Mouse (Mus musculus) left cerebral cortex, adult 11 months (tissue): ENCODE results near the gene Ifitm5.
"Not testable (repeated sequence)": the region's sequence is repeated elsewhere in the genome, so short reads cannot be mapped to it uniquely, and the experiment has no call there.

Experiments used
- DNase-seq: peaks from one replicate; pipeline ENCODE4 v3.0.0; 2022; ENCODE audit warnings: low spot score

Gene Ifitm5

DNA sequence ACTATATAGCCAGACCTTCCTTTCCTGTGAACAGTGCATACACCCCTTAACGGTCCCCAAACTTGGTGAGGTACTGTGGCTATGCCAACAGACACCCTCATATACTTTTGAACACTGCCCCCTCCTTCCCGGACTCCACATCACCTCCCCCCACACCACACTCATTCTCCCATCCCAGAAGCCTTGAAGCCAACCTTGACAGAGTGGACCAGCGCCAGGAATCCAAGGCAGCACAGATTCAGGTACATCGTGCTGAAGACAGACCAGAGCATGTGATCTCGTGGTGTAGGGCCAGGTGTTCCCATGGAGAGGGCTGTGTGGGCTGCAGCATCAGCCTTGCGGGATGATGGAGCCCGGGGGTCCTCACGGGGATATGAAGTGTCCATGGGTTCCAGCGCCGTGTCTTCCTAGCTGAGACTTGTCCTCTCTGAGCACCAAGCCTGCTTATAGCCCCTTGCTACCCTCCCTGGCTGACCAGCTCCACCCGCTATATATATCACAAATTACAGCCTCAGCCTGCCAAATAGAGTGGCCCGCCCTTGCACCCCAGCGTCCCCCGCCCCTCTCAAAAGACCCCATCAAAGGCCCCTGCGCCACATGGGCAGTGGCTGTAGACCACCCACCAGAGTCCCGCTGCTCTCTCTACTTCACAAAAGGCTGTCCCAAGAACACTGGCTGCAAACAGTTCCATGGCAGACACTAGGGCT, at the start of gene Ifitm5:
Ifitm5 (minus strand) TSS at position 468 of the 707 bp plus-strand sequence.
- no peak for DNase-seq

DNA sequence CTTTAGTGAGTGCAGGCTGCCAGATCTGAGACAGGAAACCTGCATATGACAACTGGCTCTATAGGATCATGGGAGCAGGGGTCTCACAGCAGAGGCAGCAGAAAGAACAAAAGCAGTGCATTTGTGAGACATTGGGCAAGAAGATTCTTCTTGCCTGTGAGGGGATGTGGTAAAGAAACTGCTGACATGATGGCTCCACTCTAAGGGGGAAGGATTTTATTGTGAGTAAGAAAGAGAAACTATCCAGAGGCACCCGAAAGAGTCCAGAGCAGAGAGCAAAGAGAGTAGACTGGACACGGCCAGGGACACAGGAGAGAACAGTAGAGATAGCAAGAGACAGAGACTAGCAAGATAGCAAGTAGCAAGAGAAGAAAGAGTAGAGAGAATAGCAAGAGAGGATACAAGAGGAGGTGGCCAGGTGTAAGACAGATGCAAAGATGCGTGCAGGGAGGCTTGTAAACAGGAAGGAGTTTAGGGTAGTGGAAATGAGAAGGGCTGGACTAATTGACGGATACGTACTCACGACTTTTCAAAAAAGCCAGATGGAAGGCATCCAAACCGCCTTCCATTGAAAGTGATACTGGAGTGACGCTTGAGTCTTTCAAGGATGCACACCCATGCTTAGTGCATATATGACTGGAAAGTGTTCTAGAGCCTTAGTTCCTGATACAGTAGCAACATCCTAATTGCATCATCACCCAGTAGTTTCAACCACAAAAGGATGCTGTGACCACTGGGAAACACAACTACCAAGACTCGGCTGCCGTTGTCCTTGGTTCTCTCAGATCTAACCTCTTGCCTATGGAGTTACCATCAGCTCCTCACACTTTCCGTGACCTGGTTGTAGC, 49.0 kb upstream of the Ifitm5 start:
- DNase-seq: no peak

DNA sequence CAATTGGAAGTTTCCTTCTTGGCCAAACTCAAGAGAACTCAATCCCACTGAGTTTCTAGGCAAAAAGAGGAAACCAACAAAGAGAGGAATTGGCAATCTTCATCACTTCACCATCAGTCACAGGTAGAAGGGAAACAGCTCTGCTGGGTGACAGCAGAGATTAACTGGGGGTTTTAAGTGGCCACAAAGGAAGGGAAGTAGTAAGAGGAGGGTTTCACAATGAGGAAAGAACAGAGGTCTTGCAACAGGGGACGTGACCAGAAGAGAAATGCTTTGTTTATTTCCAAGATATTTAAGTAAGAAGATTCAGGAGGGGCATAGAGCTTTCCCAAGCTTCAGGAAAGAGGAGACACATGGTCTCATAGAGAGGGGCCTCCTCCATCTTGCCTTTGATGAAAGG, 47.7 kb upstream of the Ifitm5 start:
- no peak for DNase-seq

DNA sequence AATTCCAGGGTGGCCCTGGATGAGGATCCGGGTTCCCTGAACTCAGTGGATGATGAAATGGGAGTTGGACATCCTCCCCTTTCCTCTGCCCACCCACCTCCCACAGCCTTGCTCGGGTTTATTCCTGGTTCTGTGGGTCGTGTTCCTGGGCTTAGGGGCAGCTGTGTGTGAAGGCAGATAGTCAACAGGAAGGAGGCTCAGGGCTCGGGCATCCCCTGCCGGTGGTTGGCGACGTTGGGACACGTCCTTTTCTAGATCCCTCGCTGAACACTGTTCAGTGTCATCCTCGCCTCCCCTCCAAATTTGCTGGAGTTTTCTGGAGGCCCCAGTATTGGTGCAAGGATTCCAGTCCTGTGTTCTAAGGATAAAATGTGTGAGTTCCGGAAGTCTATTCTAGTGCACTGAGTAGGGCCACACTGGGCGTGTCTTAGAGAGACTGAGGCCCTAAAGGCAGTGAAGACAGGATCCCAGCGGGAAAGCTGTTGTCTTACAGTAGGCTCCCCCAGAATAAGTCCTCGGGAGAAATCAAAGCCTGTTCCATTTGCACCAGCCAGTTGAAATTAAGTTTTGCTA, 41.1 kb upstream of the Ifitm5 start:
- DNase-seq: no peak

DNA sequence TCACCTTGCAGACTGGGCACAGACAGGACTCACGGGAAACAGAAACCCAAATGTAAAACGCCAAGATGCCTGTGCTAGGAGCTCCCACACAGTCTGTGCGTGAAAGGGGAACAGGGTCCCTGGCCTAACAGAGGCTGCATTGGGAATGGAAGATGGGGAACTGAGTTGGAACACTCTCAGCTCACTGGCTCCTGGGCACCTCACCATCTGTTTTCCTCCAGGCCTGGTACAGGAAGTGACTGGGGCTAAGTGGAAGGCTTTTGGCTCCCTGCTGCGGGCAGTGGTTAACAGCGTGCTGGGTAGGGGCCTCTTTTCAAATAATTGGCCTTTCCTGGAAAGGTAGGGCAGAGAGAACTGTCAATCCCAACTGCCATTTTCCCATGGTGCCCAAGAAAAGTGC, 40.5 kb upstream of the Ifitm5 start:
- no peak for DNase-seq

DNA sequence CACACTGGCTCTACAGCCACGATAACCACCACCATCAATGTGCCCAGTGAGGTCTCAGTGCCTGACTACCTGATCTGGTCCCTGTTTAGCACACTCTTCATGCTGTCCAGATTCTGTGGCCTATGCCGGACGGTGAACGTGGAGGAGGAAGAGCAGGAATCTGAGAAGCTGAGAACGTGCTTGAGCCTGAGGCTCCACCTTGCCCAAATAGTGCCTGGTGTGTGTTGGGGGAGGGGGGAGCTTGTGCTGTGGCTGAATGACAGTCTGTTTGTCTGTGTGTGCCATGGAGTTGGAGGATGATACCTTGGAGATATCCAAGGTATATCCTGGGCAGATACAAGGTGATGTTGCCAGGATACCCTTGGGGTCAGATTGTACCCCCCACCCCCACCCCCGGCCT, 40.1 kb upstream of the Ifitm5 start:
- DNase-seq: no peak

DNA sequence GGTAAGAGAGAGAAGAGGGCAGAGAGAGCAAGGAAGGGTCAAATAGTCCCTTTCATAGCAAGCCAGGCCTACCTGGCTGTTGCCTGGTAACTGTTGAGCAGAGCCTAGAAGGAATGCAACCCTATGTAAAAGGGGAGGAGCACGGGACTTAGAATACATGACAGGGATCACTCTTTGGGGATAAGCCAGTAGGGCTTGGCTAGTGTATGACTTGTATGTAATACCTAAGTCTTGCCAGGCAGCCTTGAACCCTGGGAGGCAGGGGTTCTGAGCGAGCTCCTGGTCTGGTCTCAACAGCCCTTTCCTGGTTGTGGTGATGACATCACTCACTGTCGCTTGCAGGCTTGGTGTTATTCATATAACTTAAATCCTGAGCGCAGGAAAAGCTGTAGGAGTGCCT, 38.9 kb upstream of the Ifitm5 start:
- no peak for DNase-seq

DNA sequence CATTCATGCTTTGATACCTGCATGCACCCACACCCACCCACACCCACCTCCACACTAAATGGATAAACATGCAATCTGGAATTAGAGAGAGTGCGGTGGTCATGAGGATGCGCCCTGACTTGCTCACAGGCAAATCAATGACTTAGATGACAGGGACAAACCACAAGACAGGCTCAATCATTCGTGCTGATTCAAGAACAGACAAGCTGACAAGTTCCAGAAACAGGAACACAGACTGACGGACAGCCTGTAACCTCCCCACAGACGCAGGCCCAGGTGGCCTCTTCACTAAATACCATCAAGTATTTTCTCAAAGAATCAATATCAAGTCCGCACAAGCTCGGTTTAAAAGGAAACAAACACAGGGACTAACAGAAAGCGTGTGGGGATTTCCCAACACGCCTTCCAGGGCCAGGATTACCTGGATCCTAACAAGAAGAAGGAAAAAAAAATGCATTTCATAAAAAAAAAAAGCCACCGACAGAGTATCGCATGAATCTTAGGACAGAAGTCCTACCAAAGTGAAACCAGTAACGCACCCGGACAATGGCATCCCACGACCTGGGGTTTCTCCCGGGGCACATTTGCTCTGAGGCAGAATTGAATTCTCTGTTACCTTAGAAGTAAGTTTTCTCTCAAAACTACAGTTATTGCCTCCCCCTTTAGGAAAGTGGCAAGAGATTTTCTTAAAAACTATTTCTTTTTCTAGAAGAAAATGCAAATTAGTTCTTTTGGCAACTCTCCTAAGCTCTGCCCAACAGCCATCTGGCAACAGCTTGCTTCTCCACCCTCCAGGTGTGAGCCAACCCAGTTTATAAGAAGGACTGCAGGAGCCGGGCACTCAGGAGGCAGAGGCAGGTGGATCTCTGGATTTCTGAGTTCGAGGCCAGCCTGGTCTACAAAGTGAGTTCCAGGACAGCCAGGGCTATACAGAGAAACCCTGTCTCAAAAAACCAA, 37.4 kb upstream of the Ifitm5 start:
- DNase-seq: no peak

DNA sequence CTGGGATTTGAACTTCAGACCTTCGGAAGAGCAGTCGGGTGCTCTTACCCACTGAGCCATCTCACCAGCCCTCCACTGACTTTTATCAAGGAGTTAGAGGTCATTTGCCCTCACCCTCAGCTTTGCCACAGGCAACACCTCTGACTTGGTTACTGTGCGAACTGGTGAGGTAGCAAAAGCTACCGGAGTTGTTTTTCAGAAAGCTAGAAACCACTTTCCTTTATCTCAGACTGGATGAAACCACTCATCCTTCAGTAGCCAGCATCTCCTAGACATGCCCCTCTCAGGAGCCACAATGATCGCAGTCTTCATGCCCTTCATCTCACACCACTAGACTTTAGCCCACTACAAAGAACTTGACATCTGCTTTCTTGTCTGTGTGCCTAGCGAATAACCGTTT, 32.9 kb upstream of the Ifitm5 start:
- DNase-seq: no peak

DNA sequence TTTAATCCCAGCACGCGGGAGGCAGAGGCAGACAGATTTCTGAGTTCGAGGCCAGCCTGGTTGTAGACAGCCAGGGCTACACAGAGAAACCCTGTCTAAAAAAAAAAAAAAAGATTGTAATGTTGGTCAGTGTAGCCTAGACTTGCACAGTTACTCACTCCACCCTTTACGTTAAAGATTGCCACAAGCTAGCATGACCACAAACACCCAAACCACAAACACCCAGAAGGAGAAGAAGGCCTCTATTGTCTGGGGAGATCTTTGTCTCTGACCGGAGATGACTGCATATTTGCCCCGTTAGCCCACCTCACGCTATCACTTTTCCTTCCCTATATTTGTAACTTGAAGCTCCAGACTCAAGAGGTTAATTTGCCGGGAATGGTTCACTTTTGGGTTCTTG, 31.6 kb upstream of the Ifitm5 start:
- DNase-seq: no peak

DNA sequence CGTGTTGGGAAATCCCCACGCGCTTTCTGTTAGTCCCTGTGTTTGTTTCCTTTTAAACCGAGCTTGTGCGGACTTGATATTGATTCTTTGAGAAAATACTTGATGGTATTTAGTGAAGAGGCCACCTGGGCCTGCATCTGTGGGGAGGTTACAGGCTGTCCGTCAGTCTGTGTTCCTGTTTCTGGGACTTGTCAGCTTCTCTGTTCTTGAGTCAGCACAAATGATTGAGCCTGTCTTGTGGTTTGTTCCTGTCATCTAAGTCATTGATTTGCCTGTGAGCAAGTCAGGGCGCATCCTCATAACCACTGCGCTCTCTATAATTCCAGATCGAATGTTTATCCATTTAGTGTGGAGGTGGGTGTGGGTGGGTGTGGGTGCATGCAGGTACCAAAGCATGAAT, 26.6 kb upstream of the Ifitm5 start:
- DNase-seq: not testable (repeated sequence)

DNA sequence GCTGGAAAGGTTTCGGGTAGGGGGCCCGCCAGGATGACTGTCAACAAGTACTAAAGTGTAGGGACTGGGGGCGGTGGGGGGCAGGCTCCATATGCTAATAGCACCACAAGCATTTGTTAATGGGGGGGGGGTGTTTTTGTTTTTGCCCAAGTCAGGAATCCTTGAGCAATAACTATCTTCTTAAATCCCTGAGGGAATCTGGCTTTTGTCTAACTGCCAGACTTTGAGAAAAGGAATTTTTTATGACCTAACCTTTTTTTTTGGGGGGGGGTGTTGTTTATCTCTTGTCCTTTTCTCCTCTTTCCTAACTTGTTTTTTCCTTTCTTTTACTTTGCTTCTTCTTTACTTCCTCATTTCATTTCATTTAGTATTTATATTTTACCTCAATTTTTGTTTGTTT, 25.4 kb upstream of the Ifitm5 start:
- DNase-seq: no peak

DNA sequence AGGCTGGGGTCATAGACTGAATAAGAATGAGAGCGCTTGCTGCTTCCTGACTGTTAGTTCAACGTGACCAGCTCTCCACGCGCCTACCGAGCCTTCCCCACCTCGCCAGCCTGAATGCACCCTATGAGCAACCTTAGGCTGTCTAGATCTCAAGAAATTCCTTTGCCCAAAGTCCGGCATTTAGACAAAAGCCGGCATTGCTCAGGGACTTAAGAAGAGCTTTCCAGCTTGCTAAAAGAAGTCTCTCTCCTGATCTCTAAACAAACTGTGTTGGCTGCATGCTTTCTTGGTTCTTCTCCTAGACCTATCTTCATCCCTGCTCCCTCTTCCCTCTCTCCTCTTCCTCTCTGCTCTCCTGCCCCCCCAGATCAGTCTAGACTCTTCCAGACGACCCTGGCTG, 24.8 kb upstream of the Ifitm5 start:
- DNase-seq: no peak

DNA sequence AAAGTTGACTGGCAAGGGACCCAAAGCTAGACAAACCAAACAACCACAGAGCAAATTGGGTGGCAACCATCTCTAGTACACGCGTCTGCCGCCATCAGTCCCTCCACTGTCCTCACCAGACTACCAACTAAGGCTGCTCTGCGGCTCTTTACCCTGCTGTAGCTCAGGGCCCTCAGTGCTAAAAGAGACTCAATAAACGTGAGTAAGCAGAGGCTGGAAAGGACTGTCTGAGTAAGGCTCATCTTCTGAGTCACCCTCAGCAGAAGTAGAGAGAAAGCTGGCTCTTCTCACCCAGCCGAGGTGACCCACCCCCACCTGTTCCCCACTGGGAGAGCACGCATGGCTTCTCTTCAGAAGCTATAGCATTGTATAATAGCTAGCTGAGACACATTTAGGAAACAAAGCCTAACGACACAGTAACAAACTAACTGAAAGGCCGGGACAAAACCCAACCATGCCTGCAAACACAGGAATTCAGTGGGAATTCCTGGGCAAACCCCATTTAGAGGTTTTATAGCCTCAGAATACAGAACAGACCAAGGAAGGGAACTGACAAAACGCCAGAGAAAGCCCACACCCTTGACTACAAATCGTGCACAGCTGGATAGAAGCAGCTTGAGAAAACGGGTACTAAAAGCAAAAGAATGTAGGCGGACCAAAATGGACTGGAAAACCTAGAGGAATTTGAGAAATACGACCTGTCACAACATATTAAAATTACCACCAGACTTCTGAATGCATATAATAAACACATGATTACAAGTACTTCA, 23.5 kb upstream of the Ifitm5 start:
- DNase-seq: no peak

DNA sequence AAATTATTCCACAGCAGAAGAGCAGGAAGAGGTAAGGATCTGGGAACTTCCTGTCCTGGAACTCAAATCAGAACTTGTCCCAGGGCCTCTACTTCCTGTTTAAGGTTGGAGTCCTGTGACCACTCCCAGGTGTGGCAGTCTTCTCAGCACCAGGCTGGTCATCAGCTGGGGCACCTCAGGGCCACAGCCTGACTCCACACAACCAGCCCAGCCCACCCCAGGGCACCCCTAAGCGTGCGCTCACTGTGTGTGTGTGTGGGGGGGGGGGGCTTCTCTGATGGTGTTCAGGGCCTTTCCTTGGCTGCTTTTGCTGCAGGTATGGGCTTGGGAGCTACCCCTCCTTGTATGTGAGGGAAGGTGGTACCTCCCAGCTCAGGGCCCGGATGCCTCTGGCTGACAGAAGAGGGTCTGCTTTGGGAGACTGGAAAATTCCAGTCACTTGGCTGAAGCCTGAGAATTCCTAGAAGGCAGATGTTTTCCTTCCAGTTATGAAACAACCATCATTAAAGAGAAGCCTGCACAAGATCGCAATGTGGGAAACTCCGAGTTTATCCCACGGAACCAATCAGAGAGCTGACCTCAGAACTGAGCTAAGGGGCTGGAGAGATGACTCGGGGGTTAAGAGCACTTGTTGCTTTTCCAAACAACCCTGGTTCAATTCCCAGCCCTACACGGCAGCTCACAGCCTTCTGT, 21.5 kb upstream of the Ifitm5 start:
- DNase-seq: no peak

DNA sequence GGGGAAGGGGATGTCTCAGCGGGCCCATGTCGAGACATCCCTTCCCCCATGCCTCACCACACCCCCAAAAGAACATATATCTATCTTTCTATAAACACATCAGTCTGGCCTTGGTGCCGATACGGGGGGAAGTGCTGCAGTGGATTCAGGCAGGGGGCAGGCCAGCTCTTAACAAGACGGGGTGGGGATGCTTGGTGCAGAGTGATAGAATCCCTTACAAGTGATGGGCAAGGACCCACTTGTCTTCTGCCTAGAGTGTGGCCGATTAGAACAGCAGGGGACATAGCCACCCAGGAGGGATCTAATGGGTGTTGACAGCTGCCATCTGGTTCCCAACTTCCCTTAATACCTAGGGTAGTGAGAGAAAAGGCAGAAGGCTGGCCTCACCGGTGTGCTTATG, 20.8 kb upstream of the Ifitm5 start:
- no peak for DNase-seq

DNA sequence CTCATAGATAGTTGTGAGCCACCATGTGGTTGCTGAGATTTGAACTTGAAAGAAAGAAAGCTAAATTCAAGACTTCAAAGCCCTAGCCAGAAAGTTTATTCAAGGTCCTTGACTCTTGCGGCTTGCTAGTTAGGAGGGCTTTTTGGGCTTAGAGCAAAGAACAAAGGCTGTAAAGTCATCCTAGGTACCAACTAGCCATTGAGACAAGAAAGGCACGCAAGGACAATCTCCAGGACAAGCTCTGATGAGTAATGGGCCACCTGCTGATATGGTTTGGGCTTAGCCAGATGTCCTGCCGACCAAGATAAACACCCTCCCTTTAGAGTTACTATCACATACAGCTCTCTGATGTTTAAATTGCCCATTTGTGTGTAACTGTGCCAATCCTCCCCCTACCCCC, 18.6 kb upstream of the Ifitm5 start:
- DNase-seq: not testable (repeated sequence)

DNA sequence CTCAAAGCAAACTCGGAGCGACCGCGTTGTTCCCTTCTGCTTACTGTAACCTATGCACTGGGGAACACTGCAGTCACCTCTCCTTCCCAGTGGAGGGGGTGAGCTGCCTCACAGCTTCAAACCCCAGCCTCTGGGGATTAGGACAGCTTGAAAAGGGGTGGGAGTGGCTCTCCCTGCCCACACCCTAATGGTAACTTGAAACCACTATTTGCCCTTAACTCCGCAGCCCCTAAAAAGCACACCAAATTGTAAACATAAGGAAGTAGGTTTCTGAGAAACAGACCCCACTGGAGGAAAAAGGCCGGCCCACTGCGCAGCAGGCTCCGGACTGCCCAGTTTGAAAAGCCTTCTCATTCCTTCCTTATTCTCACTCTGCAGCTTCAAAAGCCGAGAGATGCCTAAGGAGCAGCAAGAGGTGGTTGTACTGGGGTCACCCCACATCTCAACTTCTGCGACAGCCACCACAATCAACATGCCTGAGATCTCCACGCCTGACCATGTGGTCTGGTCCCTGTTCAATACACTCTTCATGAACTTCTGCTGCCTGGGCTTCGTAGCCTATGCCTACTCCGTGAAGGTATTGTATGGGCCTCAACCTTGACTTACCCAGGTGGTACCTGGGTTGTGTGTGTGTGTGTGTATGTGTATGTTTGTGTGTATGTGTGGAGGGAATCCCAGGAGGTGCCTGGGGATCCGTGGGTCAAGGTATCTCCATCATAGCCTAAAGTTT, 17.9 kb upstream of the Ifitm5 start:
- no peak for DNase-seq

DNA sequence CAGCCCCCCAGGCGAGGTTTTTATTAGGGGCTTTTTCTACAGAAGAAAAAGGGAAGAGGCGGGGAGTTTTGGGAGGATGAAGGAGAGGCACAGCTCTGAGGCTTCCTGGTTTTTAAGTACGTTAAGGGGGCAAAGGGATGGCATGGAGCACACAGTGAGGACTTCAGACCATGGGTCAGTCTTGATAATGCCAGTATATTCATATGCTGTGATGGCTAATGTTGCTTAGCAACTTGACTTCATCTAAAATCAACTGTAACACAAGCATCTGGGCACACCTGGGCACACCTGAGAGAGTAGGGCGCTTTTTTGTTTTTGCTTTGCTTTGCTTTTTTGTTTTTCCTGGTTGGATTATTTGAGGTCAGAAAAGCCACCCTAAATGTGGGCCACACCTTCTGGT, 16.8 kb upstream of the Ifitm5 start, which contains the start of gene Ifitm1:
Ifitm1 (plus strand) TSS at position 301 of the 400 bp plus-strand sequence.
- DNase-seq: no peak

DNA sequence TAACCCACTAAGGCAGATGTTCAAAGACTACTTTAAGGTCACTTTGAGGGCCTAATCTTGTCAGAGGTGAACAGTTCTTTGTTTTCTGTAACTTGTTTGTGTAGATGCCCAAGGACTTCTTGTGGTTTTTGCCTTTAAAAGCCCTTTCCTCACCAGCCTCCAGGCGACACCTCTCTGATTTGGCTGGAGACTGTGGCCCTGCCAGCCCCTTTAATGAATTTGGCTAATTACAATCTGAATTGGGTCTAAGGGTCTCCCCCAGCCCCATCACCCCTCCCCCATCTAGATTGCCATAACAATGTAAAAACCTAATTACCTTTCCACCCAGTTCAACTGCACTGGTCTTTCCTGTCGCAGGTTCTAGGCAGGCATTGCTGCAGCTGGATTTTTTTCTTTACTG, 12.6 kb upstream of the Ifitm5 start:
- DNase-seq: no peak
